Mouse (Mus musculus) forebrain, embryonic 10.5 days (tissue): ENCODE measurements around the gene Des. TPM values are rescaled to one million over a fixed set of nuclear protein-coding genes. Genes with fewer than 3 reads are reported as not detected.

Experiments
- DNase-seq: peaks from one replicate; pipeline ENCODE4 v3.0.0-alpha.2; 2017; ENCODE audit warnings: low spot score; ENCODE audit errors: extremely low spot score
- H3K27ac ChIP-seq: fragments of 300-500 bp; sonication (generic); 2 replicates; pipeline ENCODE4 v1.5.1; 2016; ENCODE audit warnings: mild to moderate bottlenecking
- H3K27me3 ChIP-seq: fragments of 300-500 bp; sonication (generic); 2 replicates; pipeline ENCODE4 v1.6.1; 2016; ENCODE audit warnings: mild to moderate bottlenecking; ENCODE audit not compliant: poor library complexity, severe bottlenecking
- H3K36me3 ChIP-seq: fragments of 300-500 bp; sonication (generic); replicated peaks from 2 replicates; pipeline ENCODE4 v1.6.1; 2016; ENCODE audit warnings: mild to moderate bottlenecking, moderate library complexity
- H3K4me1 ChIP-seq: fragments of 300-500 bp; sonication (generic); 2 replicates; pipeline ENCODE4 v1.6.1; 2016
- H3K4me3 ChIP-seq: fragments of 300-500 bp; sonication (generic); 2 replicates; pipeline ENCODE4 v1.5.1; 2016; ENCODE audit warnings: mild to moderate bottlenecking, moderate library complexity
- H3K9me3 ChIP-seq: fragments of 300-500 bp; sonication (generic); 2 replicates; pipeline ENCODE4 v1.6.1; 2016; ENCODE audit warnings: mild to moderate bottlenecking, moderate library complexity
- WGBS: fragments of 180-500 bp; shearing (Covaris S2); methylation state at CpG from one replicate; pipeline ENCODE4 v1.1.7; 2016; 5-methylcytosine and 5-hydroxymethylcytosine counted together
- polyA plus RNA-seq: library from polyadenylated mRNA; unstranded; fragments of >200 nt; fragmentation: Nextera tagmentation; extraction: Ambion mirVana; gene quantifications from 2 replicates; pipeline ENCODE4 v1.2.1, GENCODE M21; 2016

Gene Des
- polyA plus RNA-seq, 1 experiment from 2014 or later: 2.6 TPM

DNA sequence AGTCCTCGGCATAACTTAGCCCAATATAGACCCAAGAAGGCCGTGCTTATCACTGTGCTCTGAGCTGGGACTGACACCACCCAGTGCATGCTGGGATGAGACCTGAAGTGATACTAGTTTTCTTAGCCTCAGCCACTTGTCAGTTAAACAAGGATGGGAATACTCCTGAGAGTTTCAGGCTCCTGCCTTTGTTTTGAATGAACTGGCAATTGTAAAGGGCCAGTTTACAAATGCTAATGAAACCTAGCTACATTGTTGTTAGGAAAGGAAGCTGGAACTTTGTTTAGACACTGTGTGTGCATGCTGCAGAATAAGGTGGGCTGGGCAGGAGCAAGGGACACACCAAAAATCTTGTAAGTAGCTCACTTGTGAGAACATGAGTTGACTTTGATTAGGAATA, 20.8 kb downstream of the Des start:
- Histone ChIP-seq H3K9me3 (no peaks in the 10 kb centered on the region), H3K36me3 (0 out of 2 replicates have a peak, but pooled peaks cover 6% of the 10 kb centered on the region), H3K27me3 (peaks cover 99% of the 10 kb centered on the region), H3K4me3 (no peak overlapping the region), H3K4me1 (peaks cover 62% of the 10 kb centered on the region), H3K27ac (peak overlapping the region; percentile 91; the same call in 1 of the 2 replicates)
- no peak for DNase-seq
- 47% methylated on average over 2 of the region's 2 CpGs for WGBS

DNA sequence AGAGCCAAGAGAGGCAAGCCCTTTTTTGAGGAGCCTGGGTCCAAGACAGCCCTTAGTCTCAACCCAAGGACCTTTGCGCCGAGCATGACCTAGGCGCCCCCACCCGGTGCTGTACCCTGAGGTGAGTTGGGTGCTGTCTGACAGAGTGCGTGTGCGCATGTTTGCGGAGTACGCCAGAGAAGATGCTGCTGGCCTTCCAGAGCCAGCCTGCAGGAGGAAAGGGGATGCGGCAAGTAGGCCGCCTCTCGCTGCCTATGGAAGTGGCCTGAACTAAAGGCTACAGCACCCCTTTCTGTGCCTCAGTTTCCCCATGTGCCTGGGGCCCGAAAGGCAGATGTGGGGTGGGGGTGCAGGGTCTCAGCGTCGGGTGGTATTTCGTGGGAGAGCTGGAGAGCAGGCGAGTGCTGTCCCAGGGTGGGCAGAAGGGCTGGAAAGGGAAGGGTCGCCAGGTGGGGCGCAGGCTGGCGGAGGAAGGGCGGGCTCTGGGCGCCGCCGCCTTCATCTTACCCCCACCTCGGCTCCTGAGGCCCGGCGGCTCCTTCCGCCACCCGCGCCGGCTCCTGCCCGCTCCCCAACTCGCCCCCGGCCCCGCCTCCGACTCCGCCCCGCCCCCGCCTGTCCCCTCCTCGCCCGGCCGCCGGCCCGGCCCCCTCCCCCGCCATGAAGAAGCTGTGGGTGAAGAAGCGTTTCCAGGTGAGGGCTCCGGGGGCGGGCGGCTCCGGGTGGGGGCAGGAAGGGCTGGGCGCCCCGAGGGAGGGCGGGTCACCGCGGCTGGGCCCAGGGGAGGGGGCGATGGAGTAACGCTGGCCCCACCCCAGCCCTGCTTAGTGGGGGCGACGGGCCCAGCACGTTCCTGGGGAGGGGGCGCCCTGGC, 21.6 kb downstream of the Des start:
- Histone ChIP-seq H3K36me3 (0 out of 2 replicates have a peak, but pooled peaks cover 6% of the 10 kb centered on the region), H3K9me3 (no peaks in the 10 kb centered on the region), H3K4me1 (peaks cover 70% of the 10 kb centered on the region), H3K4me3 (peak overlapping the region; percentile 90), H3K27me3 (peaks cover 99% of the 10 kb centered on the region), H3K27ac (peak overlapping the region; percentile 91)
- DNase-seq: peak; percentile 59
- WGBS: 2% methylated on average over 42 of the region's 60 CpGs

DNA sequence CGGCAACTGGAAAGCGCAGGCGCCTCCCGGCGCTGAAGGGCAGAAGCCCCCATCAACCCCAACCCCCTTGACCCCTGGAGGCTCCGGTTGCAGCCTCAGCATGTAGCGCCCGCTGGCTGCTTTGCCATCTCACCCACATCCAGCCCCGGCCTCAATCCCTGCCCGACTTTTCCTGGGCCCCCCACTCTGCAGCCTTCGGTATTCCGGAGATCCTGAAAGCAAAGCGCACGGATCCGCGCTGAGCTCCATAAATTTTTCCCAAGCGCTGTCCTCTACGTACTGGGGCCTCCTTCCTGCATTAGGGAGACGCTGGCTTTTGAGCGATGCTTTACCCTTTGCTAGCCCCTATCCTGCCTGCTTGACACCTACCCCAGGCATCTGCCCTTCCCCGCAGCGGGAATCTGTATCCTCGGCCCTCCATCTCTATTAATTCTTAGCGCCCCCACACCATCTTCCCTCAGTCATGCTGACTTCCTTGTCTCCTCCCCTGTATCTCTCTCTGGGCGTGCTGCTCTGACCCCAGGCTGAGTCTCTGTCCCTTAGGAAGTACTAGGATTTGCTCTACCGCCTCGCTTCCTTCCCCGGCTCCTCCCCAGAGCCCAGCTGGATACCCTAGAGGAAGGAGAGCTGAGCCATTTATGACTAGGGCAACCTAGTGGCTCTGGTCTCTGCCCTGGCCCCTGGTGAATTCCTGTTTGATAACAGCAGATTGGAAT, 22.4 kb downstream of the Des start:
- WGBS: under 1% methylated on average over 28 of the region's 28 CpGs
- Histone ChIP-seq H3K27me3 (peaks cover 99% of the 10 kb centered on the region), H3K9me3 (no peaks in the 10 kb centered on the region), H3K27ac (peak overlapping the region; percentile 91), H3K36me3 (0 out of 2 replicates have a peak, but pooled peaks cover 6% of the 10 kb centered on the region), H3K4me1 (peaks cover 78% of the 10 kb centered on the region), H3K4me3 (peak overlapping the region; percentile 90)
- no peak for DNase-seq

DNA sequence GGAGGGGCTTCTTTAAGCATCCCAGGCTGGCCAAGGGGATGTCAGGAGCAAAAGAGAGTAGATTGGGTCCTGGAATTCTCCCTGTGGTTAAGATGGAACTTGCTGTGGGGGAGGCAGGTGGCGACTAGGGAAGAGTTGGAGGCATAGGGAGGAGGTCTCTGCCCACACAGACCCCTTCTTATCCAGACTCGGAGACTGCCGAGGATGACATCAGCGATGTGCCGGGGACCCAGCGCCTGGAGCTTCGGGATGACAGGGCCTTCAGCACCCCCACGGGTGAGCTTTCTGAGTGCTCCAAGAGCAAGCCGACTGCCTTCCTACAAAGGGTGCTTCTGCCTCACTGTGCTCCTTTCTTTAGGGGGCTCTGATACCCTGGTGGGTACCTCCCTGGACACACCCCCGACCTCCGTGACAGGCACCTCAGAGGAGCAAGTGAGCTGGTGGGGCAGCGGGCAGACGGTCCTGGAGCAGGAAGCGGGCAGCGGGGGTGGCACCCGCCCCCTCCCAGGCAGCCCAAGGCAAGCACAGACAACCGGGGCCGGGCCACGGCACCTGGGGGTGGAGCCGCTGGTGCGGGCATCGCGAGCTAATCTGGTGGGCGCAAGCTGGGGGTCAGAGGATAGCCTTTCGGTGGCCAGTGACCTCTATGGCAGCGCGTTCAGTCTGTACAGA, 24.5 kb downstream of the Des start:
- H3K4me3 ChIP-seq: peak overlapping the region; percentile 12; the same call in 1 of the 2 replicates
- H3K27ac ChIP-seq: 0 out of 2 replicates have a peak overlapping the region, but pooled peaks have one; percentile 8
- peaks cover 100% of the 10 kb centered on the region for H3K27me3 ChIP-seq
- DNase-seq: no peak
- no peaks in the 10 kb centered on the region for H3K9me3 ChIP-seq
- 0 out of 2 replicates have a peak, but pooled peaks cover 6% of the 10 kb centered on the region for H3K36me3 ChIP-seq
- WGBS: 90% methylated on average over 27 of the region's 27 CpGs
- H3K4me1 ChIP-seq: peaks cover 97% of the 10 kb centered on the region

DNA sequence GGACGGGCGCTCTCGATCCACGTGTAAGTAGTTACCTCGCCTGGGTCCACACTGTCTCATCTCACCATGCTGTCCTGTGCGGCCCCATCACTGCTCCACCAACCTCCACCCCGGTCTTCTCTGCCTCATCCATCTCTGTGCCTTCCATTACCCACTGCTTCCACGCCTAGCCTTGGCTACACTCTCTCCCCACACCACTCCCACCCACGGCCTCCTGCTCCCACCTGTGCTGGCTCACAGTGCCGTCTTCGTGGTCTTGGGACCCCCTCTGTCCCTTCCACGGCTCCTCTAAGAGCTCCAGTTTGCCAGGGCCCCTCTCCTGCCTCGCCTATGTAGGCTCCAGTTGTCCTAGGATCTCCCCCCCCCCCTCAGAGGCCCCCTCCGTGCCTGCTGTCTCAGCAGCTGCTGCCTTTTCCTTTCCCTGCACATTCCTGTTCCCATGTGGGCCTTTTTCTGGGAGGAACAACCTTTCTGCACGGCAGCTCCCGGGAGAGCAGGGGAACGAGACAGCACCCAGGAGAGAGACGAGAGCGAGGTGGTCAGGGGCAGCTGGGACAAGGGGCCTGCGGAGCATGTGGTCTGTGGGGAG, 25.1 kb downstream of the Des start:
- Histone ChIP-seq H3K9me3 (no peaks in the 10 kb centered on the region), H3K27me3 (peaks cover 100% of the 10 kb centered on the region), H3K36me3 (0 out of 2 replicates have a peak, but pooled peaks cover 6% of the 10 kb centered on the region), H3K4me3 (peak overlapping the region; percentile 12; the same call in 1 of the 2 replicates), H3K4me1 (peaks cover 91% of the 10 kb centered on the region), H3K27ac (peak overlapping the region; percentile 8; the same call in 1 of the 2 replicates)
- DNase-seq: no peak
- WGBS: 76% methylated on average over 20 of the region's 20 CpGs

DNA sequence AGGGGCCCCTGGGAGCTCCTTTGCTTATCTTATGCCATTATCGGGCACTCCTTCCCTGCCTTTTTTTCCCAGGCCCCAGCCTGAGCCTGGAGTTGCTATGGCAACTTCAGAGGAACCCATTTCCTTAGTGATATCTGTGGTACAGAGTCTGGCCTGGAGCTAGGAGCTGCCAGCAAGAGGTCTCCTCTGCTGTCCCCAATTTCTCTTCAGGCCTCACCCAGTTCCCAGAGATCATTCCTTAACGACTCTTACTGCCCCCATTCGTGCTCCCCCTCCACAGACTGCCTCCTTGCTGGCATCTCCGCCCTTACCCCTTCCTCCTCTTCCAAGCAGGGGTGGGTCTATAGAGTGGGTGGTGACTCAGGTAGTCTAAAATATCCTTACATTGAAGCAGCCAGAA, 26.0 kb downstream of the Des start:
- no peak for DNase-seq
- peaks cover 10% of the 10 kb centered on the region; the same call in 1 of the 2 replicates for H3K36me3 ChIP-seq
- no peak overlapping the region for H3K27ac ChIP-seq
- H3K4me3 ChIP-seq: no peak overlapping the region
- 35% methylated on average over 4 of the region's 4 CpGs for WGBS
- peaks cover 100% of the 10 kb centered on the region for H3K27me3 ChIP-seq
- peaks cover 84% of the 10 kb centered on the region for H3K4me1 ChIP-seq
- H3K9me3 ChIP-seq: no peaks in the 10 kb centered on the region

DNA sequence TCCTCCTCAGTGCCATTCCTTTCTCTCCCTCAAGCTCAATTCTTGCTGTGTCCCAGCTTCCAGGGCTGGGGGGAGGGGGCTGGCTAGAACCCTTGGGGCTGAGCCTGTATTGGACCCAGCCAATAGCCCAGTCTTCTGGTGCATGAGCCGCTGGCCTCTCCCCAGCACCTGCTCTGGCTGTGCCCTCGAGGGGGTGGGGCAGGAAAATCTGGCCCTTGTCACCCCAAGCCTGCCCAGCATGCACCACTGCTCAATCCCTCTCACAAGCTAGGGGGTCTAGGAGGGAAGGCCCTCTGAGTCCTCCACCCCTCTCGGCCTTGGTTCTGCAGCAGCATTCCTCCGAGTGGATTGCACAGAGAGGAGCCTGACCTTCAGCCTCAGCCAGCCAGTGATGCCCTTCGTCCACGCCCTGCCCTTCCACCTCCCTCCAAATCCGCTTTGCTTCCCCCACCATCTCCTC, 27.4 kb downstream of the Des start:
- H3K27me3 ChIP-seq: peaks cover 88% of the 10 kb centered on the region
- WGBS: 8% methylated on average over 7 of the region's 7 CpGs

DNA sequence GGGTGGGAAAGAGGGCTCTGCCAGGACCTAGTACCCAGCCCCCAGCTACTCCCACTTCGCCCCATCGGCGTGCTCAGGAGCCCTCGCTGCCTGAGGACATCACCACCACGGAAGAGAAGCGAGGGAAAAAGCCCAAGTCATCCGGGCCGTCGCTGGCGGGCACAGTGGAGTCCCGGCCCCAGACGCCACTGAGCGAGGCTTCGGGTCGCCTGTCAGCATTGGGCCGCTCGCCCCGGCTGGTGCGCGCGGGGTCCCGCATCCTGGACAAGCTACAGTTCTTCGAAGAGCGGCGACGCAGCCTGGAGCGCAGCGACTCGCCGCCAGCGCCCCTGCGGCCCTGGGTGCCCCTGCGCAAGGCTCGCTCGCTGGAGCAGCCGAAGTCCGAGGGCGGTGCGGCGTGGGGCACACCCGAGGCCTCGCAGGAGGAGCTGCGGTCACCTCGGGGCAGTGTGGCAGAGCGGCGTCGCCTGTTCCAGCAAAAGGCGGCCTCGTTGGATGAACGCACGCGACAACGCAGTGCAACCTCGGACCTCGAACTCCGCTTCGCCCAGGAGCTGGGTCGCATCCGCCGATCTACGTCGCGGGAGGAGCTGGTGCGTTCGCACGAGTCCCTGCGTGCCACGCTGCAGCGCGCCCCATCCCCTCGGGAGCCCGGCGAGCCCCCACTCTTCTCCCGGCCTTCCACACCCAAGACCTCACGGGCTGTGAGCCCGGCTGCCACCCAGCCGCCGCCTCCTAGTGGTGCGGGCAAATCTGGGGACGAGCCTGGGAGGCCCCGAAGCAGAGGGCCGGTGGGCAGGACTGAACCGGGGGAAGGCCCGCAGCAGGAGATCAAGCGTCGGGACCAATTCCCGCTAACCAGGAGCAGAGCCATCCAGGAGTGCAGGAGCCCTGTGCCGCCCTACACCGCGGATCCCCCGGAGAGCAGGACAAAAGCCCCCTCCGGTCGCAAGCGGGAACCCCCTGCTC, 28.1 kb downstream of the Des start:
- peak overlapping the region; percentile 65 for H3K27ac ChIP-seq

More for the DNA sequence above, 27.4 kb downstream of the Des start:
- Histone ChIP-seq H3K36me3 (peaks cover 14% of the 10 kb centered on the region; the same call in 1 of the 2 replicates), H3K9me3 (no peaks in the 10 kb centered on the region), H3K4me3 (peak overlapping the region; percentile 42), H3K27ac (peak overlapping the region; percentile 65; the same call in 1 of the 2 replicates), H3K4me1 (peaks cover 70% of the 10 kb centered on the region)
- no peak for DNase-seq

DNA sequence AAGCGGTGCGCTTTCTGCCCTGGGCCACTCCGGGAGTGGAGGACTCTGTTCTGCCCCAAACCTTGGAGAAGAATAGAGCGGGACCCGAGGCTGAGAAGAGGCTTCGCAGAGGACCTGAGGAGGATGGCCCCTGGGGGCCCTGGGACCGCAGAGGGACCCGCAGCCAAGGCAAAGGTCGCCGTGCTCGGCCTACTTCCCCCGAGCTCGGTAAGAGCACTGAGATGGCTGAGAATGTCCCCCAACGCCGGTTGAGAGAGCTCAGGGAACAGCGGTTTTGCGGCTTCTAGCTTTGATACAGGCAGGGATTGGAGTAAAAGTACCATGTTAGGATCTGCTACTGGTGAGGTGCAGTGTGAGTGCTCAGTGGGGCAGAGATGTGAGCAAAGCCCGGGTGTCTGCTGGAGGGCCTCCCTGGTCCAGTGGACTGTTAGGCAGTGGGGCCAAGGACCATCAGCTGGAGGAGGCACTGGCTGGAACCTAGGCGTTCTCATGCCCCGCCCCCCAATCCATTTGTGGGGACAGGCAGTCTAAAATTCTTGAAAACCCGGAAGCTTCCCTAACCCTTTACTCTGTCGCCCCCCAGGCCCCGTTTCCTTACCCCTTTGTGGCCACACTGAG, 28.9 kb downstream of the Des start:
- H3K9me3 ChIP-seq: no peaks in the 10 kb centered on the region
- H3K27ac ChIP-seq: peak overlapping the region; percentile 65
- peaks cover 14% of the 10 kb centered on the region; the same call in 1 of the 2 replicates for H3K36me3 ChIP-seq
- WGBS: 21% methylated on average over 23 of the region's 23 CpGs
- DNase-seq: no peak
- H3K4me3 ChIP-seq: peak overlapping the region; percentile 42
- H3K27me3 ChIP-seq: peaks cover 73% of the 10 kb centered on the region
- peaks cover 61% of the 10 kb centered on the region for H3K4me1 ChIP-seq

More for the DNA sequence above, 28.1 kb downstream of the Des start:
- H3K4me1 ChIP-seq: peaks cover 67% of the 10 kb centered on the region
- peak overlapping the region; percentile 42 for H3K4me3 ChIP-seq
- H3K36me3 ChIP-seq: peaks cover 14% of the 10 kb centered on the region; the same call in 1 of the 2 replicates
- no peaks in the 10 kb centered on the region for H3K9me3 ChIP-seq
- 4% methylated on average over 94 of the region's 94 CpGs for WGBS
- DNase-seq: no peak
- peaks cover 81% of the 10 kb centered on the region for H3K27me3 ChIP-seq

DNA sequence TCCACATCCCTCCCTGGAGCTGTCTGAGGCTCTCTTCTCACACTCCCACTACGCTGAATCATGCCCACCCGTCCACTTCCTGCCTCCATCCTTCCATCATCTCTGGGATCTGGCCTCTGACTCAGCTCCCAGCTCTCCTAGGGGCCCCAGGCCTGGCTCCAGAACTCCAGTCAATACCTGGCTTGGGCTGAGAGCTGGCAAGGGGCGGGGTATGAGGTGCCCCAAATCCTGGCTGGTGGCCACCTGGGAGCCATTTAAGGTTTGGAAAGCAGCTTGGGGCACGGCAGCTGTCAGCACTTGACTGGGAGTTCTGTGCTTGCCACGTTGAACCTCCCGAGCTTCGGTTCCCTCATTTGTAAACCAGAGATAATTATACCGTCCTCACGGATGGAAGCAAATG, 33.0 kb downstream of the Des start:
- H3K36me3 ChIP-seq: peaks cover 22% of the 10 kb centered on the region; the same call in 1 of the 2 replicates
- H3K9me3 ChIP-seq: no peaks in the 10 kb centered on the region
- peaks cover 22% of the 10 kb centered on the region for H3K4me1 ChIP-seq
- 89% methylated on average over 9 of the region's 9 CpGs for WGBS
- H3K27ac ChIP-seq: peak overlapping the region; percentile 27; the same call in 1 of the 2 replicates
- H3K4me3 ChIP-seq: no peak overlapping the region
- no peak for DNase-seq
- H3K27me3 ChIP-seq: peaks cover 31% of the 10 kb centered on the region
